Mouse (Mus musculus): ENCODE results near the gene Olfr1260. TPM values are rescaled to one million over a fixed set of nuclear protein-coding genes. Genes with fewer than 3 reads are reported as not detected.

The Olfr1260 gene
- polyA plus RNA-seq, 1 experiment from 2014 or later = not detected

Other genes starting within 250 kb of the Olfr1260 start
- gene Olfr1252, start 249.3 kb upstream of the Olfr1260 start, polyA plus RNA-seq (2014; fragmentation: Nextera tagmentation; extraction: Ambion mirVana) = not detected in 2 replicates
- not detected in 2 replicates for gene Olfr1253, start 217.2 kb upstream of the Olfr1260 start, polyA plus RNA-seq (2014; fragmentation: Nextera tagmentation; extraction: Ambion mirVana)
- not detected in 2 replicates for gene Olfr1254, start 180.7 kb upstream of the Olfr1260 start, polyA plus RNA-seq (2014; fragmentation: Nextera tagmentation; extraction: Ambion mirVana)
- not detected in 2 replicates for gene Olfr1255, start 162.3 kb upstream of the Olfr1260 start, polyA plus RNA-seq (2014; fragmentation: Nextera tagmentation; extraction: Ambion mirVana)
- not detected in 2 replicates for gene Olfr1256, start 132.8 kb upstream of the Olfr1260 start, polyA plus RNA-seq (2014; fragmentation: Nextera tagmentation; extraction: Ambion mirVana)
- not detected in 2 replicates for gene Olfr48, start 126.1 kb upstream of the Olfr1260 start, polyA plus RNA-seq (2014; fragmentation: Nextera tagmentation; extraction: Ambion mirVana)
- gene Olfr1257, start 95.9 kb upstream of the Olfr1260 start, polyA plus RNA-seq (2014; fragmentation: Nextera tagmentation; extraction: Ambion mirVana) = not detected in 2 replicates
- gene Olfr1258, start 47.0 kb upstream of the Olfr1260 start, polyA plus RNA-seq (2014; fragmentation: Nextera tagmentation; extraction: Ambion mirVana) = not detected in 2 replicates
- not detected in 2 replicates for gene Olfr1259, start 25.7 kb upstream of the Olfr1260 start, polyA plus RNA-seq (2014; fragmentation: Nextera tagmentation; extraction: Ambion mirVana)
- not detected in 2 replicates for gene Olfr1261, start 16.9 kb downstream of the Olfr1260 start, polyA plus RNA-seq (2014; fragmentation: Nextera tagmentation; extraction: Ambion mirVana)
- gene Olfr1262, start 25.8 kb downstream of the Olfr1260 start, polyA plus RNA-seq (2014; fragmentation: Nextera tagmentation; extraction: Ambion mirVana) = not detected in 2 replicates
- gene Olfr1263, start 37.8 kb downstream of the Olfr1260 start, polyA plus RNA-seq (2014; fragmentation: Nextera tagmentation; extraction: Ambion mirVana) = not detected in 2 replicates
- gene Olfr1264, start 51.2 kb downstream of the Olfr1260 start, polyA plus RNA-seq (2014; fragmentation: Nextera tagmentation; extraction: Ambion mirVana) = not detected in 2 replicates
- gene Olfr1265, start 61.0 kb downstream of the Olfr1260 start, polyA plus RNA-seq (2014; fragmentation: Nextera tagmentation; extraction: Ambion mirVana) = not detected in 2 replicates
- gene Olfr140, start 89.3 kb downstream of the Olfr1260 start, polyA plus RNA-seq (2014; fragmentation: Nextera tagmentation; extraction: Ambion mirVana) = not detected in 2 replicates
- not detected in 2 replicates for gene Olfr1269, start 147.1 kb downstream of the Olfr1260 start, polyA plus RNA-seq (2014; fragmentation: Nextera tagmentation; extraction: Ambion mirVana)
- not detected in 2 replicates for gene Olfr32, start 168.0 kb downstream of the Olfr1260 start, polyA plus RNA-seq (2014; fragmentation: Nextera tagmentation; extraction: Ambion mirVana)
- not detected in 2 replicates for gene Olfr1270, start 178.8 kb downstream of the Olfr1260 start, polyA plus RNA-seq (2014; fragmentation: Nextera tagmentation; extraction: Ambion mirVana)